Mouse (Mus musculus): Measurements from ENCODE around the gene Hic2.

DNA sequence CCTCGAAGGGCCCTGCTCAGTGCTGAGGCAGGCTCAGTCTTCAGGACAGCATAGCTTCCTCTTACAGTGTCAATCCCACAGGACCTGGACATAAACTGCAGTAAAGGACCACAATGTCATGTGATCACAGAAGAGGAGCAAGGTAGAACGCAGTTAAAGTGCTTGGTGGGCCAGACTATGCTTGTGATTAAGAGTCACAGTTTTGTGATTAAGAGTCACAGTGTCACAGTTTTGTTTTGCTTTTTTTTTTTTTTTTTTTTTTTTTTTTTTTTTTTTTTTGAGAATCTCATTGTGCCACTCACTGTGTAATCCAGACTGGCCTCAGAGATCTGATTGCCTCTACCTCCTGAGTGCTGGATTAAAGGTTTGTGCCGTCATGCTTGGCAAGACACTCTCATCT, 32.7 kb downstream of the Hic2 start:
- no peak for TF ChIP-seq CTCF (IDR thresholded peaks at IDR 0.05; ENCODE audit: low read depth)
- no peak for TF ChIP-seq EP300 (IDR thresholded peaks at IDR 0.05; ENCODE audit: low read depth)

Measured in liver, postnatal 0 days (tissue).